Mouse (Mus musculus): Measurements from ENCODE around the gene Acta2. TPM values are rescaled to one million over a fixed set of nuclear protein-coding genes. Genes with fewer than 3 reads are reported as not detected.

The Acta2 gene
- 100 to 1,000 TPM; 142 to 147 TPM for total RNA-seq (2021)

GRCm38 (mm10) chr19:34254880-34255681, at the start of gene Acta2:
Acta2 (minus strand) TSS chr19:34255590.
- DNase-seq = no peak

DNA sequence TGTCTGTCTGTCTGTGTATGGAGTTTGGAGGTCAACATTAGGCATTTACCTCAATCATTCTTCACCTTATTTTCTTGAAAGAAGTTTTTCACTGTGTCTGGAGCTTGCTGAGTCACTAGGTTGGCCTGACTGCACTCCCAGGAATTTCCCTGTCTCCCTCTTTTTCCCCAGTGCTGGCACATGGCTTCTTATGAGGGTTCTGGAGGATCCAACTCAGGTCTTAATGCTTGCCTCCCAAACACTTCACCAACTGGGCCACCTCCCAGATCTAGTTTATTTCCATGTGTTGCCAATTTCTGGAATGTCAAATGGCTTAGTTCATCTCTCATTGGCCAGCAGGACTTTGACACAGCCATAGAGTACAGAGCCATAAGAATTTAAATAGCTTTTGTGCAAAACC, 49.5 kb upstream of the Acta2 start:
- no peak for DNase-seq
- intact Hi-C loops (cut with DNase I) = no loop called here

More at GRCm38 (mm10) chr19:34254880-34255681, at the start of gene Acta2:
- intact Hi-C loops (cut with DNase I) = no loop called here

- DNase-seq = no peak
- intact Hi-C loops (cut with DNase I) = no loop called here
These were observed 45.0 kb upstream of the Acta2 start for GRCm38 (mm10) chr19:34300430-34300829.

DNA sequence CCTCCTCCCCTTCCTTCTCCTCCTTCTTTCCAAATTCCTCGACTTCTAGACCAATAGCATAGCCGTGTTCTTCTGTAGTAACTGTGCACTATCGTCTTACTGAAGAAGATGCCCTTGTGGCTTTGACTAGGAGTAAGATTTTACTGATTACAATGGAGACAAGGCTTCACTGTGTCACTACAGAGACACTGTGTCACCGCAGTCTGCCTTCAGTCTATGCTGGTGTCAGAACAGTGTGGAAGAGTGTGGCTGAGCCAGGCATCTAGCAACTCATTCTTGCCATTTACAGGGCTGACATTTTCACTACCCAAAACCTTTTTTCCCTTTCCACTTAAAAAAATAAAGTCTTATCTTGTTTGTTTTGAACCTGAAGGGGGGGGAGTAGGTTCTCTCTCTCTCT, 43.8 kb upstream of the Acta2 start:
- DNase-seq = no peak
- intact Hi-C loops (cut with DNase I) = no loop called here

GRCm38 (mm10) chr19:34298531-34298930, 43.1 kb upstream of the Acta2 start:
- DNase-seq = no peak
- intact Hi-C loops (cut with DNase I) = no loop called here

DNA sequence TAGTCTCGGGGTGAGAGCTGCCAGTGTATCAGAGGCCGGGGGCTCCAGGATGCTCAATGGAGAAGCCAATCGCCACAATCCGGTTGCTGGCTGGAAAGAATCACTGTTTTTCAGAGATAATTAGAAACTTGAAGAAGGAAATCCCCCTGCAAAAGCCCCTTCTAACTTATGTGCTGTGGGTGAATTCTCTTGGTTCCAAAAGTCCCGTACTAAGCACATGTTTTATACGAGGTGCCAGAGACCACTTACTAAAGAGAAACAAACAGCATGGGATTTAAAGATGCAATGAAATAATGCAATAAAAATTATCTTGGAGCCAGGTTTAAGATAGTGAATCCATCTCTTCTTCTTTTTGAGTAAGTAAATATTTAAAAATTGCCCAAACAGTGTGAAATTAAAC, 40.1 kb upstream of the Acta2 start:
- intact Hi-C loops (cut with DNase I) = no loop called here
- DNase-seq = no peak

GRCm38 (mm10) chr19:34293376-34293947, 38.1 kb upstream of the Acta2 start:
- intact Hi-C loops (cut with DNase I) = no loop called here
- no peak for DNase-seq

- DNase-seq = no peak
- intact Hi-C loops (cut with DNase I) = no loop called here
These were observed 37.3 kb upstream of the Acta2 start for GRCm38 (mm10) chr19:34292701-34293100.

- DNase-seq = no peak
- intact Hi-C loops (cut with DNase I) = no loop called here
These were observed 36.6 kb upstream of the Acta2 start for GRCm38 (mm10) chr19:34291956-34292355.

GRCm38 (mm10) chr19:34291379-34291778, 36.0 kb upstream of the Acta2 start:
- peak in 1 of 2 experiments; percentile 44 for DNase-seq
- intact Hi-C loops (cut with DNase I) = no loop called here

- intact Hi-C loops (cut with DNase I) = no loop called here
- DNase-seq = no peak
These were observed 35.5 kb upstream of the Acta2 start for GRCm38 (mm10) chr19:34290872-34291341.

GRCm38 (mm10) chr19:34289948-34290789, 34.8 kb upstream of the Acta2 start, which contains the start of gene Fas:
Fas (plus strand) TSS chr19:34290666.
- peak; percentile 80 to 83 for DNase-seq
- intact Hi-C loops (cut with DNase I) = loop anchor here (5.0 kb wide), 1 partner anchor 37 kb away; no protein-coding TSS in a partner anchor

DNA sequence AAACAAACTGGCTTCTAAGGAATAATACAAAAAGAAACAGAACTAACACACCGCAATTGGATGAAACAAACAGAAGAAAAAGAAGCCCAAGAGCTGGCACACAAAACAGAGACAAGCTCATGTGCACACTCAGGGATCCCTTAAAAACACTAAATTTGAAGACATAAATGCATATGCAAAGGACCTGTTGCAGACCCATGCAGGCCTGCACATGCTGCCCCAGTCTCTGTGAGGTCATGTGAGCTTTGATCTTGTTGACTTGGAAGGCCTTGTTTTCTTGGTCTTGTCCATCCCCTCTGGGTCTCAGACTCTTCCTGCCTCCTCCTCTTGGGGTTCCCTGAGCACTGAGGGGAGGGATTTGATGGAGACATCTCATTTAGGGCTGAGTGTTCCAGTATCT, 33.3 kb upstream of the Acta2 start:
- intact Hi-C loops (cut with DNase I) = loop anchor here (5.0 kb wide), 1 partner anchor 39 kb away; no protein-coding TSS in a partner anchor
- DNase-seq = no peak

- DNase-seq = no peak
- intact Hi-C loops (cut with DNase I) = loop anchor here (5.0 kb wide), 1 partner anchor 39 kb away; no protein-coding TSS in a partner anchor
These were observed 32.4 kb upstream of the Acta2 start for GRCm38 (mm10) chr19:34287656-34288415.

GRCm38 (mm10) chr19:34287221-34287620, 31.8 kb upstream of the Acta2 start:
- intact Hi-C loops (cut with DNase I) = loop anchor here (5.0 kb wide), 1 partner anchor 40 kb away; no protein-coding TSS in a partner anchor
- no peak for DNase-seq

- intact Hi-C loops (cut with DNase I) = loop anchor here (1.0 to 5.0 kb wide), 2 partner anchors 41 to 42 kb away; no protein-coding TSS in a partner anchor
- no peak for DNase-seq
These were observed 29.4 kb upstream of the Acta2 start for GRCm38 (mm10) chr19:34284826-34285225.

GRCm38 (mm10) chr19:34284383-34284782, 29.0 kb upstream of the Acta2 start:
- intact Hi-C loops (cut with DNase I) = loop anchor here (1.0 kb wide), 1 partner anchor 40 kb away; no protein-coding TSS in a partner anchor
- DNase-seq = peak; percentile 28 to 51

DNA sequence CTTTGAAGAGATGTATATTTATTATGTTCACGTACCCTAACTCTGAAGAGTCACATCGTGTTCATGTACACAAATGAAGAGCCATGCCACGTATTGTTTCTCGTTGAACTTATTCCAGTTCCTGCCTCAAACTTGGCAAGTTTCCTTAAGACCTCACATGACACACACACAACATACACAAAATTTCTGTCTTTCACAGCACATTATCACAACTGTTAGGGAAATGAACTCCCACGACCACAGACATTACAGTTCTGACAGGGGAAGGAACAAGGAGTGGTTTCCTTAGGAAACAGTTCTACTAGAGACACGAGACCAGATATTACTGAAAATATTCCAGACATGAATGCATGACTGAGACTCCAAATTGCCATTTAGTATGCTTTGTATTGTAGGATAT, 28.2 kb upstream of the Acta2 start:
- intact Hi-C loops (cut with DNase I) = loop anchor here (1.0 kb wide), 1 partner anchor 39 kb away; no protein-coding TSS in a partner anchor
- DNase-seq = no peak

DNA sequence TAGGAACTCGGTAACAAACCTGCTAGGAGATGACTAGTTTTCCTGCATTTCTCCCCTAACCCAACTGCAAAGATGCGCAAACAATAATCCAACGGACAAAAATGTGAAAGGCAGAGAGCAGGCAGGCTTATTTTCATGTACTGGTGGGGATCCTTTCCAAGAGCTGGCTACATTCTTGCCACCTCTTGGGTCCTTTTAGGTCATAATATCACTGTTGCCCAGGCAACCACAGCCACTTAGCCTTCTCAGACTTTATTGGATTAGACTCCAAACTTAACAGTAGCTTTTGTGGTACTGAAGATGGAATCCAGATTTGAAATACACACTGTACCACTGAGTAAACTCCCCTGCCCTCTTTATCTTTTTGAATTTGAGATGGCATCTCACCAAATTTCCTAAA, 22.7 kb upstream of the Acta2 start:
- intact Hi-C loops (cut with DNase I) = no loop called here
- no peak for DNase-seq

DNA sequence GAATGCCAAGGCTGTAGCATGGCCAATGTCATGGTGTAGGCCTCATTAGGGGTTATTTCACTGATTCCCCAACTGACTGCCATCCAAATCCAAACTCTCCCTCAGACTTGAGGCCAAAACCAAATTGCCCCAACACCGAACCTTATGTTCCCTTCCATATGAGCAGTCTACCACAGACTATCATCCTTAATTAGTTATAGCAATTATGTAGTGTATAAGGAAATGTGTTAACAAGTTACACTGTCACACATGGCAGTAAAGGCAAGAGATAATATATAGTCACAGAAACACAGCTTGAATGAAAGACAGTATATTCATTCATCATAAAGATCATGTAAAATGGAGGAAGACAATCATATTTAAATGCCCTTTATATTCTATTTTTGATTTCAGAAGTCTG, 17.7 kb upstream of the Acta2 start:
- no peak for DNase-seq
- intact Hi-C loops (cut with DNase I) = no loop called here

All from heart, postnatal 36 days (tissue).